Mouse (Mus musculus) embryonic facial prominence, embryonic 11.5 days (tissue): ENCODE measurements around the gene Lgals2. TPM values are rescaled to one million over a fixed set of nuclear protein-coding genes. Genes with fewer than 3 reads are reported as not detected.

Experiments
- ATAC-seq: fragments of 200-750 bp; cut with Nextera tagmentation; replicated peaks from 2 replicates; pipeline ENCODE4 v1.8.0; 2017; ENCODE audit warnings: low read depth; ENCODE audit not compliant: insufficient number of reproducible peaks, low FRiP score, low TSS enrichment
- DNase-seq: peaks from one replicate; pipeline ENCODE4 v3.0.0-alpha.2; 2015; ENCODE audit warnings: low spot score
- H3K27ac ChIP-seq: fragments of 300-500 bp; sonication (generic); replicated peaks from 2 replicates; pipeline ENCODE4 v1.5.1; 2014; ENCODE audit warnings: mild to moderate bottlenecking, low read depth, low read length, control low read depth
- H3K27me3 ChIP-seq: fragments of 300-500 bp; sonication (generic); 2 replicates; pipeline ENCODE4 v1.6.1; 2014; ENCODE audit warnings: mild to moderate bottlenecking, low read length, moderate library complexity, mixed read lengths; ENCODE audit not compliant: control insufficient read depth, insufficient read depth
- H3K36me3 ChIP-seq: fragments of 300-500 bp; sonication (generic); replicated peaks from 2 replicates; pipeline ENCODE4 v1.6.1; 2014; ENCODE audit warnings: low read depth, mild to moderate bottlenecking, low read length, moderate library complexity, mixed read lengths; ENCODE audit not compliant: control insufficient read depth, insufficient read depth
- H3K4me1 ChIP-seq: fragments of 300-500 bp; sonication (generic); 2 replicates; pipeline ENCODE4 v1.6.1; 2014; ENCODE audit warnings: low read length, mixed read lengths; ENCODE audit not compliant: control insufficient read depth, insufficient read depth
- H3K4me2 ChIP-seq: fragments of 300-500 bp; sonication (generic); 2 replicates; pipeline ENCODE4 v1.6.1; 2014; ENCODE audit warnings: low read depth, mild to moderate bottlenecking, control low read depth, low read length, moderate library complexity
- H3K4me3 ChIP-seq: fragments of 300-500 bp; sonication (generic); 2 replicates; pipeline ENCODE4 v1.5.1; 2014; ENCODE audit warnings: low read depth, low read length, control low read depth
- H3K9ac ChIP-seq: fragments of 300-500 bp; sonication (generic); replicated peaks from 2 replicates; pipeline ENCODE4 v1.6.1; 2014; ENCODE audit warnings: mild to moderate bottlenecking, control low read depth, low read length
- H3K9me3 ChIP-seq: fragments of 300-500 bp; sonication (generic); replicated peaks from 2 replicates; pipeline ENCODE4 v1.6.1; 2016; ENCODE audit warnings: mild to moderate bottlenecking, low read length, inconsistent platforms, mixed read lengths; ENCODE audit not compliant: control insufficient read depth
- WGBS: fragments of 180-500 bp; shearing (Covaris S2); extraction: QIAGEN DNeasy Blood & Tissue Kit; methylation state at CpG from one replicate; pipeline ENCODE4 v1.1.7; 2014; 5-methylcytosine and 5-hydroxymethylcytosine counted together
- polyA plus RNA-seq: library from polyadenylated mRNA; unstranded; fragments of >200 nt; fragmentation: Nextera tagmentation; extraction: Ambion mirVana; gene quantifications from 2 replicates; pipeline ENCODE4 v1.2.1, GENCODE M21; 2014

The Lgals2 gene
- polyA plus RNA-seq, 1 experiment from 2014 or later: not detected

DNA sequence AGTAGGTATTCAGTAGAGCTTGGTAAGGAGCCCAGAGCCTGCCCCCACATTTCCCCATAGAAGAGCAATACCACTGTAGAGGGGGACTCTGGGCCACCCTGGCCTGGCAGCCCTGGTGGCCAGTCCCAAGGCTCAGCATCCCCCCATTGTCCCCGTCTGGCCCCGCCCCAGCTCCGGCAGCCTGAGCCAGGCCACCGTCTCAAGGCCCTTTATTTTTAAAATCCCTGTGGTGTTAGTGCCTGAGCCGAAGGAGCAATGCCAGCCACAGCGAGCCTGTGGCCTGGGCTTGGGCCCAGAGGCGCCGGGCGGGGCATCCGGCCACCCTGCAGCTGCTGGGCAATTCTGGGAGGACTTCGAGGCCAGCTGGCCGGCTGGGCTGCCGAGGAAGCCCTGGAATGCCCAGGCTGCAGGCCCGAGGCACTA lies 22.6 kb downstream of the Lgals2 start:
- ATAC-seq (no peak; the same call in 1 of the 2 replicates), DNase-seq (peak; percentile 59)
- H3K9ac ChIP-seq: peak overlapping the region; percentile 43
- WGBS: 6% methylated on average over 14 of the region's 14 CpGs
- 0 out of 2 replicates have a peak overlapping the region, but pooled peaks have one; percentile 16 for H3K4me2 ChIP-seq
- H3K36me3 ChIP-seq: no peaks in the 10 kb centered on the region
- no peaks in the 10 kb centered on the region for H3K27me3 ChIP-seq
- H3K4me1 ChIP-seq: peaks cover 10% of the 10 kb centered on the region
- peak overlapping the region; percentile 31 for H3K27ac ChIP-seq
- no peak overlapping the region for H3K4me3 ChIP-seq
- no peaks in the 10 kb centered on the region for H3K9me3 ChIP-seq

- Histone ChIP-seq H3K4me3 (no peak overlapping the region), H3K27me3 (no peaks in the 10 kb centered on the region), H3K4me2 (no peak overlapping the region), H3K9ac (peak overlapping the region; percentile 43), H3K9me3 (no peaks in the 10 kb centered on the region), H3K27ac (peak overlapping the region; percentile 31; the same call in 1 of the 2 replicates), H3K36me3 (no peaks in the 10 kb centered on the region), H3K4me1 (peaks cover 10% of the 10 kb centered on the region)
- ATAC-seq (no peak), DNase-seq (no peak)
- WGBS: 35% methylated on average over 18 of the region's 19 CpGs
Measured at GRCm38 (mm10) chr15:78831720-78832657, 23.3 kb downstream of the Lgals2 start.

- Histone ChIP-seq H3K27ac (no peak overlapping the region), H3K4me2 (no peak overlapping the region), H3K9me3 (no peaks in the 10 kb centered on the region), H3K9ac (no peak overlapping the region), H3K36me3 (no peaks in the 10 kb centered on the region), H3K27me3 (no peaks in the 10 kb centered on the region), H3K4me1 (peaks cover 8% of the 10 kb centered on the region), H3K4me3 (no peak overlapping the region)
- 52% methylated on average over 10 of the region's 10 CpGs for WGBS
- DNase-seq (no peak), ATAC-seq (no peak)
Measured at GRCm38 (mm10) chr15:78830742-78831719, 24.3 kb downstream of the Lgals2 start.

DNA sequence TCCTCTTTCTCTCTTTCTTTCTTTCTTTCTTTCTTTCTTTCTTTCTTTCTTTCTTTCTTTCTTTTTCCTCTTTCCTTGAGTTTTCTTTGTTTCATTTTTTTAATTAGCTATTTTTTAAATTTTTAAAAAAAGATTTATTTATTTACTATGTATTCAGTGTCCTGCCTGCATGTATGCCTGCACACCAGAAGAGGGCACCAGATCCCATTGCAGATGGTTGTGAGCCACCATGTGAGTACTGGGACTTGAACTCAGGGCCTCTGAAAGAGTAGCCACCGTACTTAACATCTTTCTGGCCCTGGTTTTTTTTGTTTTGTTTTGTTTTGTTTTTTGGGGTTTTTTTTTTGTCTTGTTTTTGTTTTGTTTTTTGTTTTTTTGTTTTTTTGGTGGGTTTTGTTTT lies 25.7 kb downstream of the Lgals2 start:
- DNase-seq (no peak), ATAC-seq (no peak)
- WGBS: 100% methylated on average over 1 of the region's 1 CpGs
- no peak overlapping the region for H3K9ac ChIP-seq
- no peaks in the 10 kb centered on the region for H3K36me3 ChIP-seq
- no peak overlapping the region for H3K27ac ChIP-seq
- H3K27me3 ChIP-seq: no peaks in the 10 kb centered on the region
- H3K4me3 ChIP-seq: no peak overlapping the region
- H3K4me2 ChIP-seq: no peak overlapping the region
- H3K9me3 ChIP-seq: no peaks in the 10 kb centered on the region
- peaks cover 3% of the 10 kb centered on the region for H3K4me1 ChIP-seq

DNA sequence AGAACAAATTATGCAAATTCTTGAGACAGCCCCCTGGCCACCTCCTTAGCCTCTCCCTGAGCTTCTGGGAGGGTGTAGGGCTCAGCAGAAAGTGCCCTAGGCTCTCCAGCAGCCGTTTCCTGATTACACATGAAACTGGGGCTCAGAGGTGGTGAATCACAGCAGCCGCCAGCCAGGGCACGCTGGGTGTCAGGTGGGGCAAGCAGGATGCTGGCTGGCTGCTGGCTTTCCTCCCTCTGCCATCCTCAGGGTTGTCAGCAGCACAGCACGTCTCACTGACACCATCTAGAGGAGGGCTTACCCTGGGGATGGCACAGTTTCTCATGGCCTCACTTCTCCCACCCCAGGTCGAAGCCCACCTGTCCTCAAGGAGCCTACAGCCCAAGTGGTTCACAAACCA lies 27.0 kb downstream of the Lgals2 start:
- no peak overlapping the region for H3K9ac ChIP-seq
- WGBS: 22% methylated on average over 5 of the region's 5 CpGs
- ATAC-seq (no peak), DNase-seq (no peak)
- peaks cover 3% of the 10 kb centered on the region for H3K4me1 ChIP-seq
- H3K4me3 ChIP-seq: no peak overlapping the region
- H3K27me3 ChIP-seq: no peaks in the 10 kb centered on the region
- H3K36me3 ChIP-seq: no peaks in the 10 kb centered on the region
- H3K9me3 ChIP-seq: no peaks in the 10 kb centered on the region
- H3K27ac ChIP-seq: no peak overlapping the region
- no peak overlapping the region for H3K4me2 ChIP-seq

DNA sequence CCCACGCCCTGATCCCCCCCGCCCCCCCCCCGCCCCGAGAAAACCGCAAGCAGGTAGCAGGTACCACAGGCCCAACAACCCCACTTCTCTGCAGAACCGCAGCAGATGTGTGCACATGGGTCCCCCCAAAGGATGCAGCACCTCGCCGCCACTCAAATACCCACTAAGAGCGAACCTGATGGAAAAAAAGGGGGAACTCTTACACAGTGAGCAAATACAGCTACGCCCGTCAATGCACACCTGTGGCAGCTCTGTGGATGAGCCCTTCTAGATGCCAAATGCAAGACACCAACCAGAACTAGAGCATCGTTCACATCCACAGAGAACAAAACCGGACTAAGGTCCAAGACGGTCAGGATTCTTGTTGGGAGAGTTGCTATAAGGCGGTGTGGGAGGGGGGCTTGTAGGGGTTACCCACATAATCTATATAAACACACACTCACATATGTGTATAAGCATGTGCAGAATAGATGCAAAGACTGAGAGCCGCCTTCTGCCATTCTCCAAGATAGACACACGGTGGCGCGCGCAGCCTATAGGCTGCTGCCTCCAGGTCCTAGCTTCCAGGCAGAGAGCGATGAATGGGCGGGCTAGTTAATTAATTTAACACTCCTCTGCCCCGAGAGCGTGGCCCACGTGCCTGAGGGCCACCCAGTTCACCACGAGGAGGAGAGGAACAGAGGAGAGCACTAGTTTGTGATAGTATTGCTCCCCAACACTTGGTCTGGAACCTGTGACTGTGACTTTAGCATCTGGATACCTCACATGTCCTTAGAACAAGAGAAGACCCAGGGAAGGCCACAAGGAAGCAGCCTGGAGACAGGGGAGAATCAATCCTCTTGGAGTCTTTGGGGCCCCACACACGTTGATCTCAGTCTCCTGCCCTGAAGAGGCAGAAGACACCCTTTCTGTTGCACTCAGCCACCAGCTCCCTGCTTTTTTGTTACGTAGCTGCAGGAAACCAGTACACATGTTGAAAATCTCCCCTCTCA lies 28.8 kb downstream of the Lgals2 start:
- WGBS: 20% methylated on average over 28 of the region's 28 CpGs
- peak; percentile 87 for DNase-seq
- 0 out of 2 replicates have a peak, but pooled peaks have one; percentile 57 for ATAC-seq
- H3K27me3 ChIP-seq: no peaks in the 10 kb centered on the region
- H3K36me3 ChIP-seq: no peaks in the 10 kb centered on the region
- no peaks in the 10 kb centered on the region for H3K9me3 ChIP-seq
- no peak overlapping the region for H3K4me2 ChIP-seq
- no peak overlapping the region for H3K4me3 ChIP-seq
- no peak overlapping the region; the same call in 1 of the 2 replicates for H3K9ac ChIP-seq
- no peak overlapping the region for H3K27ac ChIP-seq
- no peaks in the 10 kb centered on the region; the same call in 1 of the 2 replicates for H3K4me1 ChIP-seq

DNA sequence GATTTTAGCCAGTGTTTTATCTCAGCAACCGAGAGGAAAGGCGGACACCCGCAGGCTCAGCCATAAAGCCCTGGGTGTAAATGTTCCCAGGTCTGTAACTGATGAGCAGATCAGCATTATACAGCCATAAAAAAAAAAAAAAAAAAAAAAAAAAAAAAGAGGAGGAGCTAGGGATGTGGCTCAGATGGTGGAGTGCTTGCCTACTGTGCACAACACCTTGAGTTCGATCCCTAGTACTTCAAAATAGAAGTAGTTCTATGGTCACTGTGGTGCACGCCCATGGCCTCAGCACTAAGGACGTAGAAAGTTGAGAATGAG lies 39.3 kb downstream of the Lgals2 start:
- H3K4me2 ChIP-seq: no peak overlapping the region

More for the DNA sequence above, 39.3 kb downstream of the Lgals2 start:
- ATAC-seq: no peak
- 74% methylated on average over 6 of the region's 6 CpGs for WGBS
- H3K4me1 ChIP-seq: no peaks in the 10 kb centered on the region
- no peak overlapping the region for H3K9ac ChIP-seq
- no peaks in the 10 kb centered on the region for H3K36me3 ChIP-seq
- DNase-seq: no peak
- H3K27ac ChIP-seq: no peak overlapping the region
- no peak overlapping the region for H3K4me3 ChIP-seq
- no peaks in the 10 kb centered on the region for H3K27me3 ChIP-seq
- H3K9me3 ChIP-seq: no peaks in the 10 kb centered on the region
